Mouse (Mus musculus) colon, adult 2 months (tissue): Measurements from ENCODE around the gene Aqp7. TPM values are rescaled to one million over a fixed set of nuclear protein-coding genes. Genes with fewer than 3 reads are reported as not detected.

Source experiments
- polyA plus RNA-seq: library from polyadenylated mRNA; depleted of rRNA; stranded (reverse); fragments of >200 nt; gene quantifications from 2 replicates; pipeline ENCODE4 v1.2.3, GENCODE M21; 2012; rRNA removed

Aqp7 gene
- 1.2 and 1.3 TPM in 2 replicates for polyA plus RNA-seq

GRCm38 (mm10) chr4:41047524-41048271 lies at the start of gene Aqp7:
Gene Aqp7 (minus strand): TSS chr4:41048139.

Other genes starting within 250 kb of the Aqp7 start
- gene B4galt1, start 194.1 kb downstream of the Aqp7 start, polyA plus RNA-seq: 64.5 and 69.6 TPM in 2 replicates
- 7,496 and 8,272 TPM in 2 replicates for gene Spink4, start 128.1 kb downstream of the Aqp7 start, polyA plus RNA-seq
- gene Bag1, start 99.8 kb downstream of the Aqp7 start, polyA plus RNA-seq: 301 and 345 TPM in 2 replicates
- 11.0 and 14.7 TPM in 2 replicates for gene Chmp5, start 99.7 kb downstream of the Aqp7 start, polyA plus RNA-seq
- 20.0 and 25.7 TPM in 2 replicates for gene Nfx1, start 77.2 kb downstream of the Aqp7 start, polyA plus RNA-seq
- gene Aqp3, start 50.0 kb upstream of the Aqp7 start, polyA plus RNA-seq: 0.35 and 0.41 TPM in 2 replicates
- 26.9 and 27.3 TPM in 2 replicates for gene Nol6, start 76.3 kb upstream of the Aqp7 start, polyA plus RNA-seq
- 49.2 and 51.6 TPM in 2 replicates for gene Ube2r2, start 87.6 kb upstream of the Aqp7 start, polyA plus RNA-seq
- gene Ubap2, start 227.0 kb upstream of the Aqp7 start, polyA plus RNA-seq: 77.6 and 78.5 TPM in 2 replicates